Mouse (Mus musculus) limb, embryonic 13.5 days (tissue): Measurements from ENCODE around the gene Trp53tg5. TPM values are rescaled to one million over a fixed set of nuclear protein-coding genes. Genes with fewer than 3 reads are reported as not detected.

Source experiments
- ATAC-seq: fragments of 200-750 bp; cut with Nextera tagmentation; 2 replicates; pipeline ENCODE4 v1.8.0; 2017; ENCODE audit warnings: low read depth, moderate number of reproducible peaks, moderate TSS enrichment; ENCODE audit not compliant: low FRiP score
- H3K27ac ChIP-seq: fragments of 300-500 bp; sonication (generic); 2 replicates; pipeline ENCODE4 v1.5.1; 2015; ENCODE audit warnings: inconsistent platforms, mild to moderate bottlenecking, moderate library complexity
- H3K27me3 ChIP-seq: fragments of 300-500 bp; sonication (generic); 2 replicates; pipeline ENCODE4 v1.6.1; 2015; ENCODE audit warnings: mild to moderate bottlenecking, inconsistent platforms
- H3K36me3 ChIP-seq: fragments of 300-500 bp; sonication (generic); 2 replicates; pipeline ENCODE4 v1.6.1; 2015; ENCODE audit warnings: inconsistent platforms, mild to moderate bottlenecking, moderate library complexity
- H3K4me1 ChIP-seq: fragments of 300-500 bp; sonication (generic); 2 replicates; pipeline ENCODE4 v1.6.1; 2015; ENCODE audit warnings: inconsistent platforms
- H3K4me2 ChIP-seq: fragments of 300-500 bp; sonication (generic); replicated peaks from 2 replicates; pipeline ENCODE4 v1.6.1; 2015; ENCODE audit warnings: inconsistent platforms, mild to moderate bottlenecking, moderate library complexity
- H3K4me3 ChIP-seq: fragments of 300-500 bp; sonication (generic); 2 replicates; pipeline ENCODE4 v1.5.1; 2015; ENCODE audit warnings: moderate library complexity, mild to moderate bottlenecking, inconsistent platforms
- H3K9ac ChIP-seq: fragments of 300-500 bp; sonication (generic); 2 replicates; pipeline ENCODE4 v1.6.1; 2015; ENCODE audit warnings: mild to moderate bottlenecking, inconsistent platforms
- H3K9me3 ChIP-seq: fragments of 300-500 bp; sonication (generic); 2 replicates; pipeline ENCODE4 v1.6.1; 2016; ENCODE audit warnings: inconsistent platforms
- WGBS: fragments of 180-500 bp; shearing (Covaris S2); methylation state at CpG from one replicate; pipeline ENCODE4 v1.1.7; 2015; 5-methylcytosine and 5-hydroxymethylcytosine counted together
- polyA plus RNA-seq: library from polyadenylated mRNA; unstranded; fragments of >200 nt; fragmentation: Nextera tagmentation; extraction: Ambion mirVana; gene quantifications from 2 replicates; pipeline ENCODE4 v1.2.1, GENCODE M21; 2015

The Trp53tg5 gene
- polyA plus RNA-seq: not detected in 2 replicates

DNA sequence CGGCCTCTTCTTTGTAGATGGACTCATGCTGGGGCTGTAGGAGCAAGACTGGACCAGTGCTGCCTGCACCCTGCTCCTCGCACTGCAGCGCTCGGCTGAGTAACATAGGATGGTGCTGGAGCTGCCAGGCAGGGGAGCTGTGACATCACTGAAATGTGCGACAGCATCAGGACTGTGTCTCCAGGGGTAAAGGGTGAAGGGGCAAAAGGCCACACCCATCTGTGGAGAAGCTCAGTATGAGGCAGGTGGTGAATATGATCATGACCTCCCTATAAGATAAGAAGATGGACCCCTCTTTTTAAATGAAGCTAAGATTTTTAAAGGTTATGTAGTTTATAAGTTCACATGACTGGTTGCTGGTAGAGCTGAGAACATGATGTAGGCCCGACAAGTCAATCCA is at the start of gene Trp53tg5:
TSS of gene Trp53tg5 (minus strand) at position 101 of the 400 bp plus-strand sequence.
- Histone ChIP-seq H3K4me2 (no peak within 1 kb of the TSS), H3K27me3 (no peaks in the 10 kb centered on the region), H3K27ac (no peak within 1 kb of the TSS), H3K36me3 (peaks cover 24% of the 10 kb centered on the region), H3K9me3 (no peaks in the 10 kb centered on the region), H3K4me1 (no peaks in the 10 kb centered on the region), H3K4me3 (no peak within 1 kb of the TSS), H3K9ac (no peak within 1 kb of the TSS)
- ATAC-seq: no peak
- WGBS: 86% methylated on average over 6 of the region's 6 CpGs

DNA sequence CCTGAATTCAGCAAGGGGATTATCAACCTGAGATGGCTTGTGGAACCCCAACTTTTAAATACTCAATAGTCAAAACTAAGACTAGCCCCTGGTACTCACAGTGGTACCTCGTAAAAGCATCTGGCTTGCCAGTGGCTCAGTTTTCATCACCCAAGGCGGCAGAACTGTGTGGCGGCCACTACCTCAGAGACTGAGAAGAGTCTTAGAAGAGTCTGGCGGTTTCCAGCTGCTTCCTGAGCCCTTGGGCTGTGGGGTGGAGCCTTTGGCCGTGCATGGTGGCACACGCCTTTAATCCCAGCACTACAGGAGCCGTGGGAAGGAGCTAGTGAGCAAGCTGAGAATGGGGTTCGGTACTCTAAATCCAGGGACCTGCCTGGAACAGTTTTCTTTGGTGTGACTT is 48.8 kb upstream of the Trp53tg5 start:
- H3K9me3 ChIP-seq: peaks cover 16% of the 10 kb centered on the region; the same call in 1 of the 2 replicates
- 0 out of 2 replicates have a peak, but pooled peaks cover 4% of the 10 kb centered on the region for H3K27me3 ChIP-seq
- peak overlapping the region; percentile 37 for H3K4me2 ChIP-seq
- ATAC-seq: no peak
- no peaks in the 10 kb centered on the region for H3K36me3 ChIP-seq
- no peak overlapping the region for H3K9ac ChIP-seq
- 14% methylated on average over 8 of the region's 8 CpGs for WGBS
- no peak overlapping the region for H3K4me3 ChIP-seq
- H3K27ac ChIP-seq: peak overlapping the region; percentile 12; the same call in 1 of the 2 replicates
- peaks cover 30% of the 10 kb centered on the region for H3K4me1 ChIP-seq

- ATAC-seq: no peak
- no peaks in the 10 kb centered on the region for H3K36me3 ChIP-seq
Observed at GRCm38 (mm10) chr2:164521841-164522240, 48.3 kb upstream of the Trp53tg5 start.

GRCm38 (mm10) chr2:164520782-164521181 is 47.3 kb upstream of the Trp53tg5 start:
- peaks cover 30% of the 10 kb centered on the region for H3K4me1 ChIP-seq
- no peak overlapping the region for H3K9ac ChIP-seq
- 0 out of 2 replicates have a peak, but pooled peaks cover 4% of the 10 kb centered on the region for H3K27me3 ChIP-seq
- no peak overlapping the region for H3K27ac ChIP-seq
- peaks cover 11% of the 10 kb centered on the region; the same call in 1 of the 2 replicates for H3K9me3 ChIP-seq
- H3K36me3 ChIP-seq: no peaks in the 10 kb centered on the region
- ATAC-seq: no peak
- no peak overlapping the region for H3K4me2 ChIP-seq
- H3K4me3 ChIP-seq: no peak overlapping the region
- 13% methylated on average over 3 of the region's 3 CpGs for WGBS

More at GRCm38 (mm10) chr2:164521841-164522240, 48.3 kb upstream of the Trp53tg5 start:
- H3K9me3 ChIP-seq: peaks cover 12% of the 10 kb centered on the region; the same call in 1 of the 2 replicates
- H3K9ac ChIP-seq: no peak overlapping the region
- 0 out of 2 replicates have a peak, but pooled peaks cover 4% of the 10 kb centered on the region for H3K27me3 ChIP-seq
- H3K4me1 ChIP-seq: peaks cover 30% of the 10 kb centered on the region
- 11% methylated on average over 11 of the region's 11 CpGs for WGBS
- peak overlapping the region; percentile 37 for H3K4me2 ChIP-seq
- no peak overlapping the region for H3K4me3 ChIP-seq
- peak overlapping the region; percentile 12; the same call in 1 of the 2 replicates for H3K27ac ChIP-seq

DNA sequence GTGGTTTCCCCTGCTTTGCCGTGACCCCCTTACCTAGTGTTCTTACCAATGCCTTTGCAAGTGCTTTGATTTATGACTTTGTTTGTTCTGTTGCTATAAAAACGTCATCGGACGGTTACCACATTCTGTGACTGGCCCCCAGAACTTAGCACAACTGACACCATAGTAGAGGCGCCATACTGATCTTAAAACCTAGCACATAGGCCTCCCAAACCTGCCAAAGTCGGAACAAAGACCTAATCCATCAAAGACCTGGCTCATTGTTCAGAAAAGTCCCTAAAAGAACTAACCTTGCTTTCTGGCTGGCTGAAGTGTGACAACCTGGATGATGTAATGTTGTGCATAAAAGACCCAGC is 45.6 kb upstream of the Trp53tg5 start:
- Histone ChIP-seq H3K36me3 (no peaks in the 10 kb centered on the region), H3K4me3 (no peak overlapping the region), H3K27ac (peak overlapping the region; percentile 88), H3K27me3 (0 out of 2 replicates have a peak, but pooled peaks cover 4% of the 10 kb centered on the region), H3K9ac (no peak overlapping the region), H3K4me1 (peaks cover 30% of the 10 kb centered on the region), H3K9me3 (peaks cover 11% of the 10 kb centered on the region; the same call in 1 of the 2 replicates), H3K4me2 (no peak overlapping the region)
- WGBS: 30% methylated on average over 6 of the region's 6 CpGs
- peak; percentile 58 for ATAC-seq

DNA sequence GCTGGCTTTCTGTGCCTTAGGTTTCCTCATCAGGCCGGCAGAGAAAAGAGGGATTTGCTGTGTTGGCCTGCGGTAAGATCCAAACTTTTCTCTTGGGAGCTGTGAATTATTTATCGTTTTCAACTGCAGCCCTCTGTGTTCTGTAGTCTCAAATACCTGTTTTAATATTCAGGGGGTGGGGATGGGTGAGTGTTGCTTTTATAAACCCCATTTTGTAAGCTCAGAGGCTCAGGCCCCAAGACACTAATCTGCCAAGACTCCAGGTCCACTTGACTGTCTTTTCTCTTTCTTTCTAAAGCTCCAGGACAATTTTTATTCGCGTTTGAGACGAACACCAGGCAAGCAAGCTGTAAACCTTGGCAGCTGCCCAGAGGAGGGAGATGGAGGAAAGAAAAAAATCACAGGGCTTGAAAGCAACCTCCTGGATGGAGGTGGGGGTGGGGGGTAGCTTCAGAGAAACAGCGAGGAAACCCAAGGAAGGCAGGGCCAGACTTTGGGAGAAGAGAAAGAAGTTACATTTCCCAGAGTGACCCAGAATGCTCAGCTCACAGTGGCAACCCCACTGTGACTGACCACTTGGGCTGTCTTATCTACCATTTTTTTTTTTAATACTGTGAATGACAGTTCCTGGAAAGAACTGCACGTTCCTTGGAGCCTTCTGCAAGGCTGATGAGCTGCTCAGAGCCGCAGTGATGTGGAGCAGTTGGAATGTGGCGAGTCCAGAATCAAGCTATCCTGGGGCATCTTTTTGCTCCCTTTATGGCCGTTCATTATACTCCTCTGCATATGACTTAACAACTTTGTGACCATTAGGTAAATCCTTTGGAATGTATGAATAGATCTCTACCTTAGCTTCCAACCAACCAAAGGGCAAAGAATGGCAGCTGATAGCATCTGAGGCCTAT is 45.0 kb upstream of the Trp53tg5 start:
- WGBS: 24% methylated on average over 11 of the region's 11 CpGs
- Histone ChIP-seq H3K4me2 (peak overlapping the region; percentile 24; the same call in 1 of the 2 replicates), H3K4me3 (no peak overlapping the region), H3K27ac (peak overlapping the region; percentile 88), H3K9ac (no peak overlapping the region), H3K36me3 (no peaks in the 10 kb centered on the region), H3K27me3 (0 out of 2 replicates have a peak, but pooled peaks cover 4% of the 10 kb centered on the region), H3K9me3 (peaks cover 11% of the 10 kb centered on the region; the same call in 1 of the 2 replicates), H3K4me1 (peaks cover 30% of the 10 kb centered on the region)
- peak; percentile 79 for ATAC-seq

DNA sequence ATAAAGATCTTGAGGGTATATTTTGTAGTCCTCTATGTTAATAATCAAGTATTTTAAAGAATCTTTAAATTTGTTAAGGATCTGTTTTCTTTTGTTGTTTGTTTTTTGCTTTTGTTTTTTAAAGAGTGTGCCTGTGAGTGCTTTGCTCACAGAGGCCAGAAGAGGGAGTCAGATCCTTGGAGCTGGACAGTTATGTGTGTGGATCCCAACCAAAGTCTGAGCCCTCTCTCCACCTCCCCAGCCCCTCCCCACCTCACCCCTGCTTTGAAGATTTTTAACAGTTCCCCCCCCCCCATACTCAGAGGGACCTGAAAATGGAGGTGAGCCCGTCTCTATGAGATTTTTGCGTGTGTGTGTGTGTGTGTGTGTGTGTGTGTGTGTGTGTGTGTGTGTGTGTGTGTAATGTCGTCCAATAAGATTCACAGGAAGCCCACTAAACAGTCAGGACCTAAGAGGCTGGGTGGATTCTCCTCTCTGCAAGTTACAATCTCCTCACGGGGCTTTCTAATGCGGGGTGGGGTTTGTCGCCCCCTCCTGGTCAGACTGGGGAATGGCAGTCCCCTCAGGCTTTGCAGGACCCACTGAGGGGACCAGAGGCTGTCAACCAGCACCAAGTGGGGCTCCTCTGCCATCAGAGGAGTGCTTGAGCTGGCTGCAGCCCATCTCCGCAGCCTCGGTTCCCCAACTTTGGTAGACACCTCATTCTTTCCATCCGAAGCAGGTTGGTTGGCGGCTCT is 44.1 kb upstream of the Trp53tg5 start:
- peak overlapping the region; percentile 88 for H3K27ac ChIP-seq

GRCm38 (mm10) chr2:164516592-164516991 is 43.1 kb upstream of the Trp53tg5 start:
- Histone ChIP-seq H3K36me3 (no peaks in the 10 kb centered on the region), H3K4me2 (no peak overlapping the region), H3K9ac (no peak overlapping the region), H3K27me3 (no peaks in the 10 kb centered on the region), H3K4me1 (peaks cover 21% of the 10 kb centered on the region), H3K4me3 (no peak overlapping the region), H3K27ac (no peak overlapping the region), H3K9me3 (peaks cover 6% of the 10 kb centered on the region; the same call in 1 of the 2 replicates)
- ATAC-seq: no peak
- WGBS: 82% methylated on average over 11 of the region's 11 CpGs

More for the DNA sequence above, 44.1 kb upstream of the Trp53tg5 start:
- H3K4me1 ChIP-seq: peaks cover 30% of the 10 kb centered on the region
- H3K9me3 ChIP-seq: peaks cover 6% of the 10 kb centered on the region; the same call in 1 of the 2 replicates
- no peak overlapping the region for H3K4me2 ChIP-seq
- H3K27me3 ChIP-seq: no peaks in the 10 kb centered on the region
- WGBS: 38% methylated on average over 9 of the region's 10 CpGs
- H3K9ac ChIP-seq: no peak overlapping the region
- no peaks in the 10 kb centered on the region for H3K36me3 ChIP-seq
- H3K4me3 ChIP-seq: no peak overlapping the region
- ATAC-seq: peak; percentile 16; the same call in 1 of the 2 replicates

DNA sequence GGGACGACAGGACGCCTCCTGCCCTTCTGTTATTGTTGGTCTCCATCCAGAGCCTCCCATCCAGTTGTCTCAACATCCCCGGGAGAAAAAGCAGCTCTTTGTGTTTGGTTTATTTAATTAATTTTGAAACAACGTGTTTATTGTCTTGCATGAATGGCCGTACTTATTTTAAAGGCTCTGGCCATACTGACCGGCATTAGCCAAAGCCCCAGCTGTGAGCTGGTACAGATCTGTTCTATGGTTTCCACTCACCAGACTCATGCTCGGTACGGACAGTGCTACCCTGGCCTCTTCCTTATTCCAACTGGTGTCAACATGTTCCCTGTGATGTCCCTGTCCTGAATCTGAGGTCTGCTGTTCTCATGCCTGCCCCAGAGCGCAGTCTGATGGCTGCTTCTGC is 42.4 kb upstream of the Trp53tg5 start:
- no peak for ATAC-seq

GRCm38 (mm10) chr2:164514916-164515315 is 41.4 kb upstream of the Trp53tg5 start:
- no peak overlapping the region for H3K4me2 ChIP-seq
- no peak overlapping the region for H3K27ac ChIP-seq
- no peak for ATAC-seq
- WGBS: 84% methylated on average over 3 of the region's 3 CpGs
- peaks cover 6% of the 10 kb centered on the region; the same call in 1 of the 2 replicates for H3K9me3 ChIP-seq
- H3K4me3 ChIP-seq: no peak overlapping the region
- peaks cover 16% of the 10 kb centered on the region for H3K4me1 ChIP-seq
- no peaks in the 10 kb centered on the region for H3K27me3 ChIP-seq
- H3K9ac ChIP-seq: no peak overlapping the region
- no peaks in the 10 kb centered on the region for H3K36me3 ChIP-seq

More for the DNA sequence above, 42.4 kb upstream of the Trp53tg5 start:
- Histone ChIP-seq H3K4me2 (no peak overlapping the region), H3K27ac (no peak overlapping the region), H3K4me1 (peaks cover 19% of the 10 kb centered on the region), H3K4me3 (no peak overlapping the region), H3K9ac (no peak overlapping the region), H3K27me3 (no peaks in the 10 kb centered on the region), H3K9me3 (peaks cover 6% of the 10 kb centered on the region; the same call in 1 of the 2 replicates), H3K36me3 (no peaks in the 10 kb centered on the region)
- 81% methylated on average over 9 of the region's 9 CpGs for WGBS

DNA sequence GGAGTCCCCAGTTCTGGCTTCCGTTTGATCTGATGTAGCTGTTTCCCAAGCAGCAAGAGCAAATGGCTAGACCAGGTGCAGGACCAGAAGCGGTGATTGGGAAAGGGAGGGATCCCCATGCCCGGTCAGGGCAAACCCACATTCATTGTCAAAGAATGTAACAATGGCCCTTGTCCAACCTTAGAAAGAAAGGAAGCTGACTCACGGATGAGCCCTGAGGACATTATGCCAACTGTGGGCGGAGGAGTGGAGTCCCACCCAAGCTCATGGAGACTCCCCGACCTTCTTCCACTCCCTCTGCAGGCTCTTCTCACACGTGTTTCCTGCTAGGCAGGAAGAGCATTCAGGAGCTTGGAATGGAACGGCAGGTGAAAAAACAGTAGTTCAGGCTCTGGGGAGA is 39.9 kb upstream of the Trp53tg5 start:
- peaks cover 5% of the 10 kb centered on the region; the same call in 1 of the 2 replicates for H3K4me1 ChIP-seq
- H3K4me2 ChIP-seq: no peak overlapping the region
- H3K27ac ChIP-seq: no peak overlapping the region
- no peak overlapping the region for H3K9ac ChIP-seq
- H3K36me3 ChIP-seq: 0 out of 2 replicates have a peak, but pooled peaks cover 6% of the 10 kb centered on the region
- no peak overlapping the region for H3K4me3 ChIP-seq
- H3K9me3 ChIP-seq: peaks cover 6% of the 10 kb centered on the region; the same call in 1 of the 2 replicates
- ATAC-seq: no peak
- WGBS: 75% methylated on average over 8 of the region's 8 CpGs
- H3K27me3 ChIP-seq: no peaks in the 10 kb centered on the region
